Mouse (Mus musculus): ENCODE measurements at regions not wholly inside any gene's neighbourhood (a gene's known extent, or its start where the extent isn't known, plus 50 kb on each side); places are given as distances from the start of the nearest gene placed in this dataset.
A peak's percentile ranks its signal among the peaks of the same experiment; 100 is the strongest.

GRCm38 (mm10) chr14:66584699-66585098 is 575.7 kb upstream of the Gulo start:
- DNase-seq, result no peak

- no peak for DNase-seq
These were observed 571.0 kb upstream of the Gulo start for GRCm38 (mm10) chr14:66579904-66580492.

- no peak for DNase-seq
These were observed 557.6 kb upstream of the Gulo start for GRCm38 (mm10) chr14:66566600-66566999.

GRCm38 (mm10) chr14:66562744-66563143 is 553.7 kb upstream of the Gulo start:
- no peak for DNase-seq

GRCm38 (mm10) chr14:66561715-66562114 is 552.7 kb upstream of the Gulo start:
- no peak for DNase-seq

- no peak for DNase-seq
These were observed 552.1 kb upstream of the Gulo start for GRCm38 (mm10) chr14:66561042-66561590.

- peak in 1 of 2 experiments; percentile 9 for DNase-seq
These were observed 549.4 kb upstream of the Gulo start for GRCm38 (mm10) chr14:66558393-66558792.

- peak; percentile 74 to 85 for DNase-seq
These were observed 548.6 kb upstream of the Gulo start for GRCm38 (mm10) chr14:66557631-66558030.

GRCm38 (mm10) chr14:66538498-66538897 is 529.5 kb upstream of the Gulo start:
- DNase-seq, result no peak

GRCm38 (mm10) chr14:66534671-66535070 is 525.7 kb upstream of the Gulo start:
- no peak for DNase-seq

- no peak for DNase-seq
These were observed 519.1 kb upstream of the Gulo start for GRCm38 (mm10) chr14:66528135-66528534.

GRCm38 (mm10) chr14:66527061-66527460 is 518.1 kb upstream of the Gulo start:
- no peak for DNase-seq

GRCm38 (mm10) chr14:66522856-66523400 is 513.9 kb upstream of the Gulo start:
- peak; percentile 5 to 31 for DNase-seq

GRCm38 (mm10) chr14:66521836-66522629 is 513.0 kb upstream of the Gulo start:
- DNase-seq, result peak; percentile 7 to 8

GRCm38 (mm10) chr14:66516770-66517169 is 507.8 kb upstream of the Gulo start:
- no peak for DNase-seq

- DNase-seq, result no peak
These were observed 501.7 kb upstream of the Gulo start for GRCm38 (mm10) chr14:66510750-66511149.

- no peak for DNase-seq
These were observed 501.2 kb upstream of the Gulo start for GRCm38 (mm10) chr14:66510218-66510617.

- no peak for DNase-seq
These were observed 500.7 kb upstream of the Gulo start for GRCm38 (mm10) chr14:66509706-66510105.

- DNase-seq, result no peak
These were observed 493.0 kb upstream of the Gulo start for GRCm38 (mm10) chr14:66501995-66502394.

- peak; percentile 78 to 87 for DNase-seq
These were observed 490.9 kb upstream of the Gulo start for GRCm38 (mm10) chr14:66499896-66500295.

- no peak for DNase-seq
These were observed 486.1 kb upstream of the Gulo start for GRCm38 (mm10) chr14:66495146-66495545.

- peak; percentile 50 to 63 for DNase-seq
These were observed 485.5 kb upstream of the Gulo start for GRCm38 (mm10) chr14:66494518-66494923.

GRCm38 (mm10) chr14:66493691-66494121 is 484.7 kb upstream of the Gulo start:
- DNase-seq, result no peak

Measured in heart, adult 18-20 months (tissue).